Mouse (Mus musculus) forebrain, embryonic 11.5 days (tissue): ENCODE data around the gene Rnf157. TPM values are rescaled to one million over a fixed set of nuclear protein-coding genes. Genes with fewer than 3 reads are reported as not detected.
"Not testable (repeated sequence)": the region's sequence is repeated elsewhere in the genome, so short reads cannot be mapped to it uniquely, and the experiment has no call there.

ENCODE experiments used
- ATAC-seq: fragments of 200-750 bp; cut with Nextera tagmentation; replicated peaks from 2 replicates; pipeline ENCODE4 v1.8.0; 2017; ENCODE audit warnings: moderate TSS enrichment; ENCODE audit not compliant: low FRiP score
- DNase-seq: peaks from one replicate; pipeline ENCODE4 v3.0.0-alpha.2; 2017; ENCODE audit warnings: low spot score
- H3K27ac ChIP-seq: fragments of 300-500 bp; sonication (generic); 2 replicates; pipeline ENCODE4 v1.5.1; 2014; ENCODE audit warnings: low read depth, low read length
- H3K27me3 ChIP-seq: fragments of 300-500 bp; sonication (generic); 2 replicates; pipeline ENCODE4 v1.6.1; 2014; ENCODE audit warnings: mild to moderate bottlenecking, low read length, mixed read lengths; ENCODE audit not compliant: control insufficient read depth, insufficient read depth
- H3K36me3 ChIP-seq: fragments of 300-500 bp; sonication (generic); 2 replicates; pipeline ENCODE4 v1.6.1; 2014; ENCODE audit warnings: mild to moderate bottlenecking, low read length, moderate library complexity, mixed read lengths; ENCODE audit not compliant: control insufficient read depth, insufficient read depth
- H3K4me1 ChIP-seq: fragments of 300-500 bp; sonication (generic); replicated peaks from 2 replicates; pipeline ENCODE4 v1.6.1; 2014; ENCODE audit warnings: low read length, mixed read lengths; ENCODE audit not compliant: control insufficient read depth, insufficient read depth
- H3K4me2 ChIP-seq: fragments of 300-500 bp; sonication (generic); 2 replicates; pipeline ENCODE4 v1.6.1; 2014; ENCODE audit warnings: low read depth, mild to moderate bottlenecking, low read length, moderate library complexity, mixed read lengths; ENCODE audit not compliant: severe bottlenecking
- H3K4me3 ChIP-seq: fragments of 300-500 bp; sonication (generic); 2 replicates; pipeline ENCODE4 v1.5.1; 2014; ENCODE audit warnings: low read depth, low read length
- H3K9ac ChIP-seq: fragments of 300-500 bp; sonication (generic); 2 replicates; pipeline ENCODE4 v1.6.1; 2014; ENCODE audit warnings: low read length
- H3K9me3 ChIP-seq: fragments of 300-500 bp; sonication (generic); 2 replicates; pipeline ENCODE4 v1.6.1; 2016; ENCODE audit warnings: low read length, mixed read lengths; ENCODE audit not compliant: control insufficient read depth
- WGBS: fragments of 180-500 bp; shearing (Covaris S2); extraction: QIAGEN DNeasy Blood & Tissue Kit; methylation state at CpG from one replicate; pipeline ENCODE4 v1.1.7; 2014; 5-methylcytosine and 5-hydroxymethylcytosine counted together
- polyA plus RNA-seq: library from polyadenylated mRNA; unstranded; fragments of >200 nt; fragmentation: Nextera tagmentation; extraction: Ambion mirVana; gene quantifications from 2 replicates; pipeline ENCODE4 v1.2.1, GENCODE M21; 2014

Gene Rnf157
- polyA plus RNA-seq, 1 experiment from 2014 or later, result 25.0 TPM

DNA sequence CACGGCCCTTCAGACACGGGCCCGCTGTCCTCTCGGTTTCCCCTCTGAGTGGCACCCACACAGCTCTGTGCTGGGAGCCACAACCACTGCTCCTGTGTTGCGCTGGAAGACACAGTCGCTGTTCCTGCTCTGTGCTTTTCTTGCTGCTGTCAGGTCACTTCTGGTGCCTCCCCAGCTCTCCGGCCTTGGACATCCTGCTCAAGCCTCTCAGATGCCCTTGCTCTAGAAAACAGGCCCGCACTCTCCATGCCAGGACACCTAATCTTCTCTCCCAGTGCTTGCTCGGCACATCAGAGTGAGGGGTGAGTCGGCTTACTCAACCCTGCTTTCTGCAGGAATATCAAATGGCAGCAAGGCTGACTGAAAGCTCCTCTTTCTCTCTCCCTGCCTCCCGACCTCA, 28.7 kb downstream of the Rnf157 start:
- H3K27ac ChIP-seq, result no peak overlapping the region
- no peak for DNase-seq
- H3K36me3 ChIP-seq, result no peaks in the 10 kb centered on the region
- ATAC-seq, result no peak
- no peaks in the 10 kb centered on the region for H3K27me3 ChIP-seq
- no peak overlapping the region for H3K4me3 ChIP-seq
- WGBS, result 84% methylated on average over 11 of the region's 11 CpGs
- H3K4me1 ChIP-seq, result peaks cover 8% of the 10 kb centered on the region; the same call in 1 of the 2 replicates
- no peaks in the 10 kb centered on the region for H3K9me3 ChIP-seq
- no peak overlapping the region for H3K9ac ChIP-seq
- no peak overlapping the region for H3K4me2 ChIP-seq

DNA sequence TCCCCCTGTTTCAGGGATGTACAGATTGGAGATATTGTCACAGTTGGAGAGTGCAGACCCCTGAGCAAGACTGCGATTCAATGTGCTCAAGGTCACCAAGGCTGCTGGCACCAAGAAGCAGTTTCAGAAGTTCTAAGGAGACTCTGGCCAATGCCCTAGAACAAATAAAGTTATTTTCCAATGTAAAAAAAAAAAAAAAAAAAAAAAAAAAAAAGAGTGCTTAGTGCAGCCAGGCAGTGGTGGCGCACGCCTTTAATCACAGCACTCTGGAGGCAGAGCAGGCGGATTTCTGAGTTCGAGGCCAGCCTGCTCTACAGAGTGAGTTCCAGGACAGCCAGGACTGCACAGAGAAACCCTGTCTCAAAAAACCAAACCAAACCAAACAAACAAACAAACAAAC, 29.8 kb downstream of the Rnf157 start:
- H3K4me3 ChIP-seq, H3K27me3 ChIP-seq, H3K36me3 ChIP-seq, H3K9ac ChIP-seq, H3K4me1 ChIP-seq, DNase-seq, H3K9me3 ChIP-seq, ATAC-seq, H3K27ac ChIP-seq, H3K4me2 ChIP-seq: not testable (repeated sequence)
- WGBS, result 94% methylated on average over 5 of the region's 5 CpGs

DNA sequence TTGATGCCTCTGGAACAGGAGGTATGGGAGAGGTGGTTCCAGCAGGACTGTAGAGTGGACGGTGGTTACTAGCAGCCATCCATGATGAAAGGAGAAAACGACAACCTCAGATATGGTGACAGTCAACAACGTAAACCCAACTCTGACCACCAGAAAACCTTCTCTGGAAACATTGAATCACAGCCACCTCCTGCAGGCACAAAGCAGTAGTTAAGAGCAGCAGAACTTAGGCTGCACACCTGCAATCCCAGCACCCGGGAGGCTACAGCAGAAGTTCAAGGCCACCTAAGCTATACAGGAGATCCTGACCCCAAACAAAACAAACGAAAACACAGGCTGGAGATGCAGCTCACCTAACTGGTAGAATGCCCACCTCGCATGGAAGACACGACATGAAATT, 32.1 kb downstream of the Rnf157 start:
- Histone ChIP-seq H3K4me3 (no peak overlapping the region), H3K36me3 (no peaks in the 10 kb centered on the region), H3K9ac (no peak overlapping the region), H3K4me1 (no peaks in the 10 kb centered on the region), H3K27ac (no peak overlapping the region), H3K4me2 (no peak overlapping the region), H3K9me3 (no peaks in the 10 kb centered on the region), H3K27me3 (no peaks in the 10 kb centered on the region)
- ATAC-seq (no peak), DNase-seq (no peak)
- 94% methylated on average over 7 of the region's 7 CpGs for WGBS

DNA sequence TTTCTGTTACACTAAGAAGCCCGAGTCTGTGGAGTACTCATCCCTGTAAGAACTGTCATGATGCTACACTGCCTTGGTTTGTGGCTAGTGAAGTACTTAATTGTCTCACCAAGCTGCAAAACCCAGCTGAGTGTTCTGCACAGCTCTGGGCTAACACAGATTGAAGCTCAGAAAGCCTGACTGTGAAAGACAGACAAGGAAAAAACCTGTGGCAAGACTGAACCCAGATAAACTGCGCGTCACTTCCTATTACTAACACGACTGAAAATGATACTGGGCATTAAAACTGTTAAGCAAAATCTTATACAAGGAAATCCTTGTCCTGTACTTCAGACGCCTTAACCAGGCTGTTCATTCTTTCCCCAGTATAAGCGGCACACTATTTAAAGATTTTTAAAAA, 33.3 kb downstream of the Rnf157 start:
- Histone ChIP-seq H3K36me3 (no peaks in the 10 kb centered on the region), H3K4me3 (no peak overlapping the region), H3K4me2 (no peak overlapping the region), H3K27me3 (no peaks in the 10 kb centered on the region), H3K9me3 (no peaks in the 10 kb centered on the region), H3K9ac (no peak overlapping the region), H3K27ac (no peak overlapping the region), H3K4me1 (no peaks in the 10 kb centered on the region)
- ATAC-seq, result no peak
- WGBS, result 86% methylated on average over 6 of the region's 6 CpGs
- DNase-seq, result no peak

DNA sequence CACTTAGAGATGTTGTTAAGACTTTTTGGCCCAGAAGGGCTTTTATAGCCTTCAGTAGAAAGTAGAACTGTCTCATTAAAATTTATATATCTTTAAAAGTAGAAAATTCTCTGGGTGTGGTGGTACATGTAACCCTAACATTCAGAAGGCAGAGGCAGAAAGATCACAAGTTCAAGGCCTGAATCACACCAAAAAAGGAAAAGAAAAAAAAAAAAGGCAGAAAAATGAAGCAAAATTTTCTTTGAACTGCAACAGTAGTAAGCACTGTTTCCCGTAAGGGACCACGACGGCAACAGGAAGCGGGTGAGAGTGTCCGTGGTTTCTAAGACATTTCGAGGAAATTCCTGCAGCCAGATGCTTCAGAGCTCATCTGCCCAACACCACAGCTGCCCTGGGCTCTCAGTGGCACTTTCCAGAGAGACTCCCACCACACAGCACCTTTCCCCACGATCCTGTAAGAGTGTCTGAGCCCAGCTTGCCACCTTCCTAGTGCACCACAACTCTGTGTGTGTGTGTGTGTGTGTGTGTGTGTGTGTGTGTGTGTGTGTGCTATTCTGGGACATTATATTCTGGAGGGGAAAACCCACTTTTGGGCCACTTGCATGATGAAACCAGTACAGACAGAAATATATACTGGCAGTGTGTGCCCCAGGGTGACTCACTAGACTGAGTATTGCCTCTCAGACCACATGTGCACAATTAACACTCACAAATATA, 35.7 kb downstream of the Rnf157 start:
- H3K36me3 ChIP-seq, result no peaks in the 10 kb centered on the region
- H3K4me2 ChIP-seq, result no peak overlapping the region
- DNase-seq, result no peak
- H3K27ac ChIP-seq, result no peak overlapping the region
- H3K4me3 ChIP-seq, result no peak overlapping the region
- H3K27me3 ChIP-seq, result no peaks in the 10 kb centered on the region
- H3K9me3 ChIP-seq, result no peaks in the 10 kb centered on the region
- ATAC-seq, result no peak
- no peak overlapping the region for H3K9ac ChIP-seq
- H3K4me1 ChIP-seq, result no peaks in the 10 kb centered on the region
- WGBS, result 79% methylated on average over 7 of the region's 7 CpGs

DNA sequence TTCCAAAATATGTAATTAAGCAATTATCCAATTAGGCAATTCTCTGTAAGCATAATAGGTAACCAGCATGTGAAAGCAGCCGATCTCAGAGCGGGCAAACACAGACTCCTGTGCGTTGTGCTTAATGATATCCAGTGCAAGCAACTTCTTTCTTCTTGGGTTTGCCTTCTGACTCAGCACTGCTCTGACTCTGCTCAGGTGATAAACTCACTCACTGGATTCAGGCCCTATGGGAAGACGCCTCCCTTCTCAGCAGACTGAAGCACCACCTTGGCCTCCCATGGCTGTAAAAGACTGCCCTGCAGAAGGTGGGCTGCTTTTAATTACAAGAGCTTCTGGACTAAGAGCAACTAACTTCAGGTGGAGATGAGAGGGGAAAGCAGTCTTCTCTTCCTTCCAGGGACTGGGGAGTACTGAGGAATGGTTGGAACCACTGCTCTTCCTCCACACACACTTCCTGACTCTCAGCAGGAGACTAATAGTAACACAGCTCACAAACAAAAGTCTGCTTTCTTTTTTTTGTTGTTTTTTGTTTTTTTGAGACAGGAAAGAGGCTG, 40.9 kb downstream of the Rnf157 start:
- H3K27ac ChIP-seq, result no peak overlapping the region
- DNase-seq, result no peak

DNA sequence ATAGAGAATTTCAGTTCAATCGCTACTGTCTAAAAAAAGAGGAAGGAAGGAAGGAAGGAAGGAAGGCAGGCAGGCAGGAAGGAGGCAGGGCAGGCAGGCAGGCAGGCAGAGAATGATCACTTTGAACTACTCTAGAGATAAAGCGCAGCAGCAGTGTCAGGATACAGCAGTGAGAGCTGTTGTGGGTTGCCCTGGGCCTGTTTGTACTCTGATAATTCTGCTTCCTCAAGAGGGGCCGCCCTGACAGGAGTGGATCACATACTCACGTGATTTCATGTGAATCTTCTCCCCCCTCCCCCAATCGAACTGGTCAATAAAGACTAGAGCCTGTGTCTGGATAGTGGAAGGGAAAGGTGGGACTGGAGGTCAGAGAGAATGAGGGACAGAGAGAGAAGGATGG, 43.2 kb downstream of the Rnf157 start:
- no peak overlapping the region for H3K4me2 ChIP-seq
- H3K9ac ChIP-seq, result no peak overlapping the region
- H3K36me3 ChIP-seq, result no peaks in the 10 kb centered on the region
- no peak for ATAC-seq
- H3K27ac ChIP-seq, result no peak overlapping the region
- H3K4me1 ChIP-seq, result no peaks in the 10 kb centered on the region
- no peaks in the 10 kb centered on the region for H3K27me3 ChIP-seq
- no peak overlapping the region for H3K4me3 ChIP-seq
- no peaks in the 10 kb centered on the region for H3K9me3 ChIP-seq
- 78% methylated on average over 5 of the region's 5 CpGs for WGBS
- DNase-seq, result no peak

More for the DNA sequence above, 40.9 kb downstream of the Rnf157 start:
- H3K4me2 ChIP-seq, result no peak overlapping the region
- H3K4me1 ChIP-seq, result no peaks in the 10 kb centered on the region
- no peaks in the 10 kb centered on the region for H3K36me3 ChIP-seq
- 82% methylated on average over 4 of the region's 4 CpGs for WGBS
- no peaks in the 10 kb centered on the region for H3K27me3 ChIP-seq
- no peak for ATAC-seq
- H3K9me3 ChIP-seq, result no peaks in the 10 kb centered on the region
- H3K4me3 ChIP-seq, result no peak overlapping the region
- H3K9ac ChIP-seq, result no peak overlapping the region

DNA sequence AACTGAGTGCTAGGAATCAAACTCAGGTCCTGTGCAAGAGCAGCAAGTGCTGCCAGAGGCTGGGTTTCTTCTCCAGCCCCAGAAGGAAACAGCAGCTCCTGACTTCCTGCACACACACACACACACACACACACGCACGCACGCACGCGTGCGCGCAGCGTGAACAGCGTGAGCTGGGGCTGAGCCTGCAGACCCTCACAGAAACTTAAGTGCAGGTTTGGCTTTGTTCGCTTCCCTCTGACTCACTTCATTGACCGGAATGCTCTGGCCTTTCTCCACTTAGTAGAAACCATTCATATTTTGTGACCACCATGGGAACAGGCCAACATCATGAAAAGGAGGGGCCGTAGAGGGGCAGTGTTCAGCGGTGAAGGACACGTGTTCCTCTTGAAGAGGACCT, 43.8 kb downstream of the Rnf157 start:
- H3K9ac ChIP-seq, result no peak overlapping the region
- no peaks in the 10 kb centered on the region for H3K9me3 ChIP-seq
- ATAC-seq (no peak), DNase-seq (no peak)
- 91% methylated on average over 14 of the region's 14 CpGs for WGBS
- H3K36me3 ChIP-seq, result no peaks in the 10 kb centered on the region
- H3K27me3 ChIP-seq, result no peaks in the 10 kb centered on the region
- no peaks in the 10 kb centered on the region for H3K4me1 ChIP-seq
- no peak overlapping the region for H3K4me2 ChIP-seq
- H3K27ac ChIP-seq, result no peak overlapping the region
- no peak overlapping the region for H3K4me3 ChIP-seq

DNA sequence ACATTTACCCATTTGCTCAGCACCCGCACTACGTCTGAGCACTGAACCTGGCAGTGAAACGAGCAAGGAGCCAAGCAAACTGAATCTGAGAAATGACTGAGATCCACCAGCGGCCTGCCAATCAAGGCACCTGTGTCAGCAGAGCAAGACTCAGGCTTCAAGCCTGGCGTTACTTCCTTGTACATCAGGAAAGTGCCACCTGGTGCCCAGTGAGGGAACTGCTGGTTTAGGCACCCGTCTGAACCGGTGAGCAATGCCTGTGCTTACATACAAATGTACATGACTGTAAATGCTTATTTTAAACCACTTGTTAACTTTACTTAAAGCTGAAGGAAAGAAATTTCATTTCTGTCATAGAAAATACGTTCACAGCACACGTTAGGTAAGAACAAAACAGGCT, 44.7 kb downstream of the Rnf157 start:
- ATAC-seq, result no peak
- WGBS, result 16% methylated on average over 9 of the region's 9 CpGs

More for the DNA sequence above, 44.7 kb downstream of the Rnf157 start:
- Histone ChIP-seq H3K4me3 (no peak overlapping the region), H3K9me3 (no peaks in the 10 kb centered on the region), H3K36me3 (no peaks in the 10 kb centered on the region), H3K27me3 (no peaks in the 10 kb centered on the region), H3K4me1 (no peaks in the 10 kb centered on the region), H3K4me2 (no peak overlapping the region), H3K27ac (no peak overlapping the region), H3K9ac (no peak overlapping the region; the same call in 1 of the 2 replicates)
- peak; percentile 90 for DNase-seq
